Mouse (Mus musculus) liver, postnatal 0 days (tissue): Measurements from ENCODE around the gene Slc43a2. TPM values are rescaled to one million over a fixed set of nuclear protein-coding genes. Genes with fewer than 3 reads are reported as not detected.

Source experiments
- ATAC-seq: fragments of 200-750 bp; cut with Nextera tagmentation; 2 replicates; pipeline ENCODE4 v1.8.0; 2017; ENCODE audit warnings: mild to moderate bottlenecking, moderate library complexity
- DNase-seq: peaks from one replicate; pipeline ENCODE4 v3.0.0-alpha.2; 2016
- H3K27ac ChIP-seq: fragments of 300-500 bp; sonication (generic); 2 replicates; pipeline ENCODE4 v1.5.1; 2014; ENCODE audit warnings: antibody characterized with exemption, moderate library complexity, mild to moderate bottlenecking, low read depth
- H3K27me3 ChIP-seq: fragments of 300-500 bp; sonication (generic); 2 replicates; pipeline ENCODE4 v1.6.1; 2014; ENCODE audit warnings: low read length, control low read depth, mixed read lengths; ENCODE audit not compliant: insufficient read depth
- H3K36me3 ChIP-seq: fragments of 300-500 bp; sonication (generic); replicated peaks from 2 replicates; pipeline ENCODE4 v1.6.1; 2014; ENCODE audit warnings: mild to moderate bottlenecking, control low read depth, low read length, moderate library complexity, mixed read lengths; ENCODE audit not compliant: insufficient read depth
- H3K4me1 ChIP-seq: fragments of 300-500 bp; sonication (generic); 2 replicates; pipeline ENCODE4 v1.6.1; 2014; ENCODE audit warnings: antibody characterized with exemption, mild to moderate bottlenecking, control low read depth; ENCODE audit not compliant: insufficient read depth
- H3K4me2 ChIP-seq: fragments of 300-500 bp; sonication (generic); 2 replicates; pipeline ENCODE4 v1.6.1; 2014; ENCODE audit warnings: low read depth, mild to moderate bottlenecking, low read length, moderate library complexity, mixed read lengths
- H3K4me3 ChIP-seq: fragments of 300-500 bp; sonication (generic); 2 replicates; pipeline ENCODE4 v1.5.1; 2014; ENCODE audit warnings: low read depth, low read length
- H3K9ac ChIP-seq: fragments of 300-500 bp; sonication (generic); replicated peaks from 2 replicates; pipeline ENCODE4 v1.6.1; 2014; ENCODE audit warnings: mild to moderate bottlenecking, moderate library complexity
- H3K9me3 ChIP-seq: fragments of 300-500 bp; sonication (generic); 2 replicates; pipeline ENCODE4 v1.6.1; 2016; ENCODE audit warnings: mild to moderate bottlenecking, control low read depth, low read length, mixed read lengths
- CTCF ChIP-seq: sonication (generic); IDR thresholded peaks from 2 replicates; pipeline ENCODE4 v1.5.1; 2016; ENCODE audit warnings: antibody characterized with exemption, low read depth
- EP300 ChIP-seq: IDR thresholded peaks from 2 replicates; pipeline ENCODE4 v1.6.1; 2016; ENCODE audit warnings: antibody characterized with exemption, low read depth, mild to moderate bottlenecking
- WGBS: fragments of 180-500 bp; shearing (Covaris S2); extraction: QIAGEN DNeasy Blood & Tissue Kit; methylation state at CpG from one replicate; pipeline ENCODE4 v1.1.7; 2014; ENCODE audit not compliant: insufficient replicate concordance; 5-methylcytosine and 5-hydroxymethylcytosine counted together
- polyA plus RNA-seq: library from polyadenylated mRNA; unstranded; fragments of >200 nt; fragmentation: Nextera tagmentation; extraction: Ambion mirVana; gene quantifications from 2 replicates; pipeline ENCODE4 v1.2.1, GENCODE M21; 2015

Slc43a2 gene
- polyA plus RNA-seq, 1 experiment from 2014 or later, result 7.2 TPM

- peak; percentile 45 for DNase-seq
Observed at GRCm38 (mm10) chr11:75537491-75538183, 6.1 kb downstream of the Slc43a2 start.

GRCm38 (mm10) chr11:75538184-75538969 lies 6.9 kb downstream of the Slc43a2 start:
- no peak overlapping the region for H3K4me2 ChIP-seq
- no peaks in the 10 kb centered on the region for H3K27me3 ChIP-seq
- 69% methylated on average over 9 of the region's 9 CpGs for WGBS
- peak overlapping the region; percentile 37; the same call in 1 of the 2 replicates for H3K27ac ChIP-seq
- peaks cover 19% of the 10 kb centered on the region for H3K4me1 ChIP-seq
- H3K9me3 ChIP-seq, result no peaks in the 10 kb centered on the region
- TF ChIP-seq CTCF (no peak), EP300 (no peak)
- no peak overlapping the region for H3K9ac ChIP-seq
- H3K36me3 ChIP-seq, result peaks cover 5% of the 10 kb centered on the region; the same call in 1 of the 2 replicates
- no peak overlapping the region for H3K4me3 ChIP-seq
- no peak for DNase-seq
- no peak for ATAC-seq

More at GRCm38 (mm10) chr11:75537491-75538183, 6.1 kb downstream of the Slc43a2 start:
- Histone ChIP-seq H3K4me2 (no peak overlapping the region), H3K9me3 (no peaks in the 10 kb centered on the region), H3K36me3 (no peaks in the 10 kb centered on the region; the same call in 1 of the 2 replicates), H3K4me3 (no peak overlapping the region), H3K27me3 (no peaks in the 10 kb centered on the region), H3K4me1 (peaks cover 21% of the 10 kb centered on the region), H3K27ac (0 out of 2 replicates have a peak overlapping the region, but pooled peaks have one; percentile 1), H3K9ac (no peak overlapping the region)
- ATAC-seq, result peak; percentile 31; the same call in 1 of the 2 replicates
- 66% methylated on average over 11 of the region's 11 CpGs for WGBS
- peak; percentile 16; the same call in 1 of the 2 replicates for TF ChIP-seq CTCF
- TF ChIP-seq EP300, result no peak

- no peak overlapping the region for H3K9ac ChIP-seq
- DNase-seq (no peak), ATAC-seq (no peak)
- H3K4me1 ChIP-seq, result peaks cover 19% of the 10 kb centered on the region
- H3K9me3 ChIP-seq, result no peaks in the 10 kb centered on the region
- peaks cover 5% of the 10 kb centered on the region; the same call in 1 of the 2 replicates for H3K36me3 ChIP-seq
- no peak overlapping the region for H3K27ac ChIP-seq
- TF ChIP-seq EP300 (no peak), CTCF (no peak)
- H3K4me3 ChIP-seq, result no peak overlapping the region
- WGBS, result 57% methylated on average over 13 of the region's 13 CpGs
- no peak overlapping the region for H3K4me2 ChIP-seq
- H3K27me3 ChIP-seq, result no peaks in the 10 kb centered on the region
Observed at GRCm38 (mm10) chr11:75538970-75539299, 7.4 kb downstream of the Slc43a2 start.

GRCm38 (mm10) chr11:75540209-75540608 lies 8.7 kb downstream of the Slc43a2 start:
- no peaks in the 10 kb centered on the region for H3K9me3 ChIP-seq
- TF ChIP-seq CTCF, result no peak
- TF ChIP-seq EP300, result no peak
- H3K4me2 ChIP-seq, result no peak overlapping the region
- WGBS, result 75% methylated on average over 8 of the region's 8 CpGs
- no peak overlapping the region for H3K4me3 ChIP-seq
- H3K9ac ChIP-seq, result no peak overlapping the region
- DNase-seq (no peak), ATAC-seq (no peak)
- peaks cover 5% of the 10 kb centered on the region; the same call in 1 of the 2 replicates for H3K36me3 ChIP-seq
- no peaks in the 10 kb centered on the region for H3K27me3 ChIP-seq
- H3K27ac ChIP-seq, result 0 out of 2 replicates have a peak overlapping the region, but pooled peaks have one; percentile 11
- peaks cover 17% of the 10 kb centered on the region for H3K4me1 ChIP-seq

GRCm38 (mm10) chr11:75540710-75541581 lies 9.5 kb downstream of the Slc43a2 start:
- Histone ChIP-seq H3K4me3 (no peak overlapping the region), H3K9ac (no peak overlapping the region), H3K27ac (peak overlapping the region; percentile 50), H3K4me2 (no peak overlapping the region), H3K36me3 (peaks cover 5% of the 10 kb centered on the region; the same call in 1 of the 2 replicates), H3K9me3 (no peaks in the 10 kb centered on the region), H3K27me3 (no peaks in the 10 kb centered on the region), H3K4me1 (peaks cover 17% of the 10 kb centered on the region)
- 48% methylated on average over 19 of the region's 19 CpGs for WGBS
- ATAC-seq (peak; percentile 57), DNase-seq (peak; percentile 40)
- TF ChIP-seq EP300 (no peak), CTCF (no peak)
